Mouse (Mus musculus) hindbrain, embryonic 15.5 days (tissue): ENCODE results near the gene Nr1h4. TPM values are rescaled to one million over a fixed set of nuclear protein-coding genes. Genes with fewer than 3 reads are reported as not detected.

ENCODE experiments used
- ATAC-seq: fragments of 200-750 bp; cut with Nextera tagmentation; 2 replicates; pipeline ENCODE4 v1.8.0; 2017; ENCODE audit warnings: low read depth, moderate number of reproducible peaks, moderate TSS enrichment; ENCODE audit not compliant: low FRiP score
- H3K27ac ChIP-seq: fragments of 300-500 bp; sonication (generic); replicated peaks from 2 replicates; pipeline ENCODE4 v1.5.1; 2015; ENCODE audit warnings: mild to moderate bottlenecking, inconsistent platforms
- H3K27me3 ChIP-seq: fragments of 300-500 bp; sonication (generic); 2 replicates; pipeline ENCODE4 v1.6.1; 2015; ENCODE audit warnings: control low read depth, inconsistent platforms
- H3K36me3 ChIP-seq: fragments of 300-500 bp; sonication (generic); 2 replicates; pipeline ENCODE4 v1.6.1; 2015; ENCODE audit warnings: control low read depth, inconsistent platforms
- H3K4me1 ChIP-seq: fragments of 300-500 bp; sonication (generic); replicated peaks from 2 replicates; pipeline ENCODE4 v1.6.1; 2015; ENCODE audit warnings: control low read depth, inconsistent platforms
- H3K4me2 ChIP-seq: fragments of 300-500 bp; sonication (generic); 2 replicates; pipeline ENCODE4 v1.6.1; 2015; ENCODE audit warnings: moderate library complexity, mild to moderate bottlenecking, inconsistent platforms
- H3K4me3 ChIP-seq: fragments of 300-500 bp; sonication (generic); 2 replicates; pipeline ENCODE4 v1.5.1; 2015; ENCODE audit warnings: mild to moderate bottlenecking, inconsistent platforms
- H3K9ac ChIP-seq: fragments of 300-500 bp; sonication (generic); 2 replicates; pipeline ENCODE4 v1.6.1; 2015; ENCODE audit warnings: inconsistent platforms
- H3K9me3 ChIP-seq: fragments of 300-500 bp; sonication (generic); 2 replicates; pipeline ENCODE4 v1.6.1; 2016; ENCODE audit warnings: control low read depth, inconsistent platforms
- WGBS: fragments of 180-500 bp; shearing (Covaris S2); methylation state at CpG from one replicate; pipeline ENCODE4 v1.1.7; 2015; 5-methylcytosine and 5-hydroxymethylcytosine counted together
- polyA plus RNA-seq: library from polyadenylated mRNA; unstranded; fragments of >200 nt; fragmentation: Nextera tagmentation; extraction: Ambion mirVana; gene quantifications from 2 replicates; pipeline ENCODE4 v1.2.1, GENCODE M21; 2015

Nr1h4 gene
- polyA plus RNA-seq, 1 experiment from 2014 or later = not detected

DNA sequence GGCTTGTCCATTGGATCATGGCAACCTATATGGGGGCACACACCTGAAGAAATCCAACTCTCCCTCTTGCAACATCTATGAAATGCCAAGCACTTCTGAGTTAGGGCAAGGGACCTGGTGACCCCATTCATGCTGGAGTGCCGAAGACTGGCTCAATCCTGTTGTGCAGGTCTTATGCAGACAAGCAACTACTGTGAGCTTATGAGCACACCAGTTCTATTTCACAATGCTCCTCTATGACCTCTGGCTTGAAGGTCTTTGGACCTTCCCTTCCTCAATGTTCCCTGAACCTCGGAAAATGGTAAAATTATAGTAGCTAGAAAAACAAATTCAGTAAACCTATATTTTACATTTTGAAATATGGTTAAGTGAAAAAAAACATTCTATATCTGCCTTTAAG lies 115.4 kb downstream of the Nr1h4 start:
- H3K4me1 ChIP-seq = no peaks in the 10 kb centered on the region
- H3K9me3 ChIP-seq = no peaks in the 10 kb centered on the region
- H3K36me3 ChIP-seq = no peaks in the 10 kb centered on the region
- no peak for ATAC-seq
- 96% methylated on average over 2 of the region's 2 CpGs for WGBS
- no peaks in the 10 kb centered on the region for H3K27me3 ChIP-seq
- H3K27ac ChIP-seq = no peak overlapping the region
- no peak overlapping the region for H3K9ac ChIP-seq
- no peak overlapping the region for H3K4me2 ChIP-seq
- H3K4me3 ChIP-seq = no peak overlapping the region

DNA sequence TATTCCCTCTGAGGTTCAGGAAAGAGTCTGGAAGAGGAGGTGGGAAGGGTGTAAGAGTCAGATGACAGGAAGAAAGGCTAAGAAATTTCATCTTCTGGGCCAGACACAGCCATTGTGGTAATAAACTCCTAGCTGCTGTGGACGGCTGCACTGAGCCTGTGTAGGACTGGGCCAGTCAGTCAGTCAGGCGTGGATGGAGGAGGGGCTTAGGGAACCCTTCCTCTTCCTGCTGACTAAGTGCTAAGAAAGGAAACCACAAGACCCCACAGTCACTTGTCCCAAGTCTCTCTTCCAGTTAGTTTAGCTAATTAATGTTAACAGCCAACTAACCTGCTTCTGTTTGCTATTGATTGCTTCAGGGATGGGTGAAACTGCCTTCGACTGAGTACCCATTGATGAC lies 117.9 kb downstream of the Nr1h4 start:
- H3K4me2 ChIP-seq = no peak overlapping the region
- WGBS = 73% methylated on average over 3 of the region's 3 CpGs
- H3K4me3 ChIP-seq = no peak overlapping the region
- H3K27ac ChIP-seq = no peak overlapping the region
- no peaks in the 10 kb centered on the region for H3K36me3 ChIP-seq
- no peaks in the 10 kb centered on the region for H3K4me1 ChIP-seq
- ATAC-seq = no peak
- no peaks in the 10 kb centered on the region for H3K9me3 ChIP-seq
- H3K9ac ChIP-seq = no peak overlapping the region
- H3K27me3 ChIP-seq = no peaks in the 10 kb centered on the region

DNA sequence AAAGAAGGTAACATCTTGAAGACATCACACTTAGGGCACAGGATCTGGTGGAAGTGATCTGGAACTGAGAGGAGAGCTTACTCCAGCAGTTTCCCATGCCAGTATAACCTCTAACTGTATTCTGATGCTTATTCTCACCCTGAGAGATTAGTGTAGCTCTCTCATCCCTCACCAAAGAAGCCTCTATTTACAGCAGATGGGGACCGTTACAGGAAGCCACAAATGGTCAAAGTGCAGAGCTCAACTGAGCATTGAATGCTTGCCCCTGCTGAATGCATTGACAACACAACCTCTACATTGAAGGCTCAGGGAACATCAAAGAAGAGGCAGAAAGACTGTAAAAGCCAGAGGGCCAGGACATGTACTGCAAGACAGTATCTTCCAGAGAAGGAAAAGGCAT lies 125.8 kb downstream of the Nr1h4 start:
- 68% methylated on average over 1 of the region's 1 CpGs for WGBS
- no peaks in the 10 kb centered on the region for H3K9me3 ChIP-seq

DNA sequence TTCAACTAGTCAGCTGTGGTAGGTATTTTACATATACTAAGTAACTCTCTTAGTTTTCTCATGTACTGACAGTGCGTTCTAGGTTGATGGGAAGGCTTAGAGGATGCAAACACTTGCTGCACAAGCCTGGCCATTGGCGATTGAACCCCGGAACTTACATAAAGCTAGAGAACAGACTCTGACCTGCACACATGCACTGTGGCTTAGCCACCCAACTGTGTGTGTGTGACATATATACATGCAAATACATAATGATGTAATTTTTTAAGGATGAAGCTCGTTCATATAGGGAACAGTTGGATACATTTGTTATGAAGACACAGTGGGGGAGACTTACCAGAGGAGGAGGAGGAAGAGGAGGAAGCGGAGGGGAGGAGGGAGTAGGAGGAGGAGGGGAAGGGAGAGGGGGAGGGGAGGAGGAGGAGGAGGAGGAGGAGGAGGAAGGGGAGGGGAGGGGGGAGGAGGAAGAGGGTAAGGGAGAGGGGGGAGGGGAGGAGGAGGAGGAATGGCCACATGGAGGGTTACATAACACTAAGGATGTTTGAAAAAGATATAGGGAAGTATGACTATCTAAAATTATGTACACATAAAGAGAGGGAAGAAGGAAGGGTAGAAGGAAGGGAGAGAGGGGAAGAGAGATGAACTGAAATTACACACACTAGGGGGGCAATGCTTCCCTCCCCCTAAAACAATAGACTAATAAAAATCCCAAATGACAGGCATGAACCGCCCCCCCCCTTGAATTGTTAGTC lies 126.5 kb downstream of the Nr1h4 start:
- no peak overlapping the region for H3K27ac ChIP-seq
- no peak for ATAC-seq
- H3K36me3 ChIP-seq = no peaks in the 10 kb centered on the region
- no peaks in the 10 kb centered on the region for H3K27me3 ChIP-seq
- H3K4me3 ChIP-seq = no peak overlapping the region
- no peaks in the 10 kb centered on the region for H3K4me1 ChIP-seq
- H3K9me3 ChIP-seq = no peaks in the 10 kb centered on the region
- H3K4me2 ChIP-seq = no peak overlapping the region
- WGBS = 85% methylated on average over 5 of the region's 6 CpGs
- H3K9ac ChIP-seq = no peak overlapping the region

More for the DNA sequence above, 125.8 kb downstream of the Nr1h4 start:
- Histone ChIP-seq H3K4me1 (no peaks in the 10 kb centered on the region), H3K9ac (no peak overlapping the region), H3K4me2 (no peak overlapping the region), H3K4me3 (no peak overlapping the region), H3K36me3 (no peaks in the 10 kb centered on the region), H3K27me3 (no peaks in the 10 kb centered on the region), H3K27ac (no peak overlapping the region)
- ATAC-seq = no peak

DNA sequence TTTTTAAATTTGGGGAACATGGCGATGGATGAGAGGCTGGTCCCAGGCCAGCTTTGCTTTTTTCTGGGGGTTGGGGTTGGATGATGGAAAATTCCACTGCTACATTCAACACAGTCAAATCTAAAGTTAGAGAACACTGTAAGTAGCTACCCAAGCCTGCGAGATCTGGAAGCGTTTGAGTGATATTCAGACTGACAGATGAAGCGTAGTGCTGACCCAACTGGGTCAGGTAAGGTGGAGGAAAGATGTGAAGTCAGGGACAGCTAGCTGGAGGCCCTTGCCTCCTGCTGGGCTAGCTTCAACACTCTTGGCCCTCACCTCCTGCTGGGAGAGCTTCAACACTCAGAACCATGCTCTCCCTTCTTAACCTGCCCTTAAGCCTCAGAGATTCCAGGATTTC lies 128.4 kb downstream of the Nr1h4 start:
- no peak overlapping the region for H3K4me3 ChIP-seq
- no peak overlapping the region for H3K4me2 ChIP-seq
- ATAC-seq = no peak
- H3K36me3 ChIP-seq = no peaks in the 10 kb centered on the region
- WGBS = 81% methylated on average over 4 of the region's 4 CpGs
- no peaks in the 10 kb centered on the region for H3K27me3 ChIP-seq
- H3K9me3 ChIP-seq = no peaks in the 10 kb centered on the region
- H3K9ac ChIP-seq = no peak overlapping the region
- no peak overlapping the region for H3K27ac ChIP-seq
- no peaks in the 10 kb centered on the region for H3K4me1 ChIP-seq

Other genes starting within 250 kb of the Nr1h4 start
- gene Ano4, start 188.8 kb downstream of the Nr1h4 start, polyA plus RNA-seq = 9.3 and 10.1 TPM in 2 replicates
- gene Gas2l3, start 89.6 kb downstream of the Nr1h4 start, polyA plus RNA-seq = 5.5 and 7.4 TPM in 2 replicates
- gene Slc17a8, start 87.7 kb upstream of the Nr1h4 start, polyA plus RNA-seq = 2.3 and 3.1 TPM in 2 replicates
- 7.5 and 8.5 TPM in 2 replicates for gene Scyl2, start 152.7 kb upstream of the Nr1h4 start, polyA plus RNA-seq
- 46.5 and 51.6 TPM in 2 replicates for gene Actr6, start 198.7 kb upstream of the Nr1h4 start, polyA plus RNA-seq
- gene Uhrf1bp1l, start 211.4 kb upstream of the Nr1h4 start, polyA plus RNA-seq = 27.0 and 31.1 TPM in 2 replicates